Comparison of ENCODE assay signal across 11 mouse cellular contexts in the genomic region with DNA sequence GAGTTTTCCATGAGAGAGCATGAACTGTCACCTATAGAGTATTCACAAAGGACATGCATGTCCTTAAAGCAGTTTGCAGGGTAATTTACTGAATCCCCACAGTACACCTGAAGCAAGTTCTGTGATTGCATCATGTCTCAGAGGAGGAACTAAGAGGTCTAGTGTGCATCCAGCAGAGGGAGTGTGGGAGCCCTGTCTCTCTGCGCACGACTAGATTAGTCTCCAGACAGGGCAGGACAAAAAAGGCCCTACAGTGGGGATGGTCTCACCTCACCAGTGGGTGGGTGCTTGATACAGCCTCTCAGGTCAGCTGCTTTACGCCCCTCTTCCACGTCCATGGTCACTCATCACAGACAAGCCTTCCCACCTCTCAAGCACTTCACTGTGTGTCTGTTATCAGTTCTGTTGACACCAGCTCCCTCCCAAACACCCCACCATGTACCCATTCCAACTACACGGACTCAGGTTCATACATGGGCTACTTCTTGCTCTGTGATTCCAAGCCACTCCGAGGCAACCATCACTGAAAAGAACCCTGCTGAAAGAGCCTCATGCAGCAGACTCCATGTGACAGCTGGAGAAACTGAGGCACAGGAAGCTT. TPM values are rescaled to one million over a fixed set of nuclear protein-coding genes. Genes with fewer than 3 reads are reported as not detected.
DNase-seq lines count a peak whose midpoint lies in the region; ATAC-seq and TF ChIP-seq lines count a peak whose summit lies in the region.
"Had no signal": no experiment of that assay in that cellular context is flagged by ENCODE, and none has a peak within 500 bp of the region (broad histone marks: within the 10 kb centered on the region; RNA-seq: fewer than 3 reads in every experiment).

No protein-coding gene starts in this region.

- no peak overlapping the region for H3K4me2 ChIP-seq in kidney, postnatal 0 days (ENCODE audit: low read length)
- H3K4me2 ChIP-seq: limb, embryonic 12.5 days; neural tube, embryonic 12.5 days had no signal

- no peaks in the 10 kb centered on the region for H3K9me3 ChIP-seq in kidney, postnatal 0 days (replicated peaks; ENCODE audit: low read length)
- H3K9me3 ChIP-seq: neural tube, embryonic 12.5 days had no signal

- 57% methylated on average over 6 of the region's 6 CpGs for WGBS in kidney, postnatal 0 days

- no peak overlapping the region for H3K4me3 ChIP-seq in kidney, postnatal 0 days (replicated peaks; ENCODE audit: low read depth, low read length)
- H3K4me3 ChIP-seq: limb, embryonic 12.5 days; neural tube, embryonic 12.5 days had no signal

- ATAC-seq in kidney, postnatal 0 days (replicated peaks; ENCODE audit: low FRiP score, low read depth) = no peak

- peaks cover 4% of the 10 kb centered on the region; the same call in 1 of the 2 replicates for H3K4me1 ChIP-seq in kidney, postnatal 0 days (replicated peaks; ENCODE audit: insufficient read depth, low read length)

- no peaks in the 10 kb centered on the region for H3K36me3 ChIP-seq in kidney, postnatal 0 days (ENCODE audit: insufficient read depth, low read length)
- H3K36me3 ChIP-seq: limb, embryonic 12.5 days; neural tube, embryonic 12.5 days had no signal

- DNase-seq in adrenal gland, adult 2 months = peak; percentile 46
- DNase-seq in adrenal gland, postnatal 4 days (ENCODE audit: low spot score in 2 of 2) = no peak
- DNase-seq in kidney, postnatal 0 days (ENCODE audit: low spot score) = peak; percentile 54
- no peak for DNase-seq in kidney, adult 8-10 months
- DNase-seq in urinary bladder, postnatal 14 days (ENCODE audit: low spot score) = peak; percentile 66
- no peak for DNase-seq in urinary bladder, postnatal 4 days (ENCODE audit: low spot score in 2 of 2)
- peak; percentile 75 for DNase-seq in testis, postnatal 10 days (ENCODE audit: low spot score)
- no peak for DNase-seq in layer of hippocampus, adult 9-11 months
- DNase-seq: thymus, adult 2 months had no signal

- no peaks in the 10 kb centered on the region for H3K27me3 ChIP-seq in kidney, postnatal 0 days (ENCODE audit: insufficient read depth, low read length)
- H3K27me3 ChIP-seq: limb, embryonic 12.5 days; neural tube, embryonic 12.5 days had no signal

- H3K9ac ChIP-seq in kidney, postnatal 0 days (ENCODE audit: low read depth, low read length) = no peak overlapping the region
- H3K9ac ChIP-seq: limb, embryonic 12.5 days; neural tube, embryonic 12.5 days had no signal

- no peak overlapping the region for H3K27ac ChIP-seq in kidney, postnatal 0 days
- H3K27ac ChIP-seq: limb, embryonic 12.5 days; neural tube, embryonic 12.5 days had no signal

- peak; percentile 74 for TF ChIP-seq CTCF in kidney, postnatal 0 days (IDR thresholded peaks at IDR 0.05; ENCODE audit: low read depth)

RNA-seq across cellular contexts. Expression of a gene that starts 25.7 kb away (rescaled TPM):
- total RNA-seq in adrenal gland, adult 2 months (2021) = 10 to 100 TPM; 11.8 to 28.0 TPM
- polyA plus RNA-seq in adrenal gland, adult 2 months (2012; rRNA removed) = 17.5 and 21.1 TPM in 2 replicates
- total RNA-seq in adrenal gland, postnatal 4 days (2021) = 1 to 10 TPM; 3.6 to 5.1 TPM
- 0.08 TPM in 1 of 2 replicates, not detected in the other for polyA plus RNA-seq in kidney, postnatal 0 days (2015; fragmentation: Nextera tagmentation; extraction: Ambion mirVana)
- polyA plus RNA-seq: limb, embryonic 12.5 days; neural tube, embryonic 12.5 days had no signal

RNA-seq across cellular contexts. Expression of a gene that starts 31.6 kb away (rescaled TPM):
- 1 to 10 TPM in 1 of 2 experiments, not detected in 1; 1.8 TPM for total RNA-seq in adrenal gland, adult 2 months (2021)
- polyA plus RNA-seq in adrenal gland, adult 2 months (2012; rRNA removed) = 0.46 TPM in 1 of 2 replicates, not detected in the other
- total RNA-seq in adrenal gland, postnatal 4 days (2021) = 10 to 100 TPM in 1 of 2 experiments, 1 to 10 TPM in 1; 7.0 to 16.3 TPM
- 0.62 and 0.76 TPM in 2 replicates for polyA plus RNA-seq in kidney, postnatal 0 days (2015; fragmentation: Nextera tagmentation; extraction: Ambion mirVana)

Comparison
In these comparisons a context has a peak if more than half of its experiments do, and no peak if none do; other contexts are left out.
1. DNase-seq: peak in adrenal gland, adult 2 months (single experiment), kidney, postnatal 0 days (single experiment), urinary bladder, postnatal 14 days (single experiment) and testis, postnatal 10 days (single experiment); none in adrenal gland, postnatal 4 days (0 of 2), kidney, adult 8-10 months (0 of 2), urinary bladder, postnatal 4 days (0 of 2) and layer of hippocampus, adult 9-11 months (single experiment).